Mouse (Mus musculus) heart, postnatal 0 days (tissue): ENCODE measurements at regions not wholly inside any gene's neighbourhood (a gene's known extent, or its start where the extent isn't known, plus 50 kb on each side); places are given as distances from the start of the nearest gene placed in this dataset.

Source experiments
- CTCF ChIP-seq: IDR thresholded peaks from 2 replicates; pipeline ENCODE4 v1.5.1; 2016; ENCODE audit warnings: antibody characterized with exemption, control low read depth, low read depth
- EP300 ChIP-seq: IDR thresholded peaks from 2 replicates; pipeline ENCODE4 v1.6.1; 2016; ENCODE audit warnings: antibody characterized with exemption, low read depth

DNA sequence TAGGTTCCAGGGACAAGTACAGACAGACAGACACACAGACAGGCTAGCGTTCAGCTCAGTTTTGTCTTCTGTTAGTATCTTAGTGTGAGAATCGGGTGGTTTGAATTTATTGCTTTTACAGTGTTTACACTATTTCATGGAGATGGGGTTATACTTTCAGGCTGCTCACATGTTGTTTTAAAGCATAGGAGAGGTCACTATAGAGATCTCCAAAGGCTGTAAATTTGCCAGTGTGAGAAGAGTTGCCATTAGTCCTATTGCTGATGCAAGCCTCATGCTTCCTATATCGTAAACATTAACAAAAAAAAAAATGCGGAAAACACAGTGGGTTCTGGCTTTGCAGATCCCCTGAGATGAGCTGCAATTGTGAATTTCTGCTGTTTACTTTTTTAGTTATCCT, 75.5 kb upstream of the Eepd1 start:
- no peak for TF ChIP-seq CTCF
- no peak for TF ChIP-seq EP300
